Mouse (Mus musculus): ENCODE results near the gene Abhd17c.

DNA sequence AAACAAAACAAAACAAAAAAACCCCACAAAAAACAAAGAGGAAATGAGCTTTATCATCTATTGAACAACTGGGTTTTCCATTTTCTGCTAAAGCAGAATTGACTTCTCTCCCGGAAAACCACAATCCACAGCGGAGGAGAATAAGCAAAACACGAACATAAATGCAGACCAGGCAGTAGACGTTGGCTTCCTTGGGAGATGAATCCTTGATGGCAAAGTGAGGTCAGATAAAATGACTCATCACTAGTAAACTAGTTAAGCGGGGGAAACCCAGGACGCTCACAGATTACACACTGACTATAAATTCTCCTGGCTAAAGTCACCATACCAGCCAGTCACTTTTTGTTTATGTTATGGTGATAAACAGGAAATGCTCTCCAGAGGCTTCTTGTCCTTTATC is 44.5 kb upstream of the Abhd17c start:
- TF ChIP-seq POLR2A (IDR thresholded peaks at IDR 0.05; ENCODE audit: borderline replicate concordance, extremely low read depth, low read depth, low read length) (no peak), CTCF (IDR thresholded peaks at IDR 0.05; ENCODE audit: insufficient read depth, low read length) (no peak)

Measured in lung, adult 2 months (tissue).